Comparison of ENCODE assay signal across 19 mouse cellular contexts in the genomic region with DNA sequence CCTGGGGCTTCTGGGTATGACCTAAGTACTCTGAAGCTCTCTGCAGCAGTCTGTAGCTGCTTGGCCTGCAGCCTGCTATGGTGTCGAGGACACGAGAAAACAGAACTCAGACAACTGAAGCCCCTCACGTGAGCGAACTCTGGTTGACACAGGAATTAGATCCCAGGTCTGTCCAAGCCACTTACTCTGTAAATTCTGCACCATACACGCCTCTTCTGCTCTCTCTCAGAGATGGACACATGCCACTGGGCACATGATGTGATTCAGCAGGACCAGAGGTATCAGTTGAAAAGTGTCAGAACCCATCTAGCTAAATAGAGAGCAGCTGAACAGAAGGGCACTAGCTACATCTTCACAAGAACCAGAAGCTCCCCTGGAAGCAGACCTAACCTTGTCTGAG. TPM values are rescaled to one million over a fixed set of nuclear protein-coding genes. Genes with fewer than 3 reads are reported as not detected.
"Had no signal": no experiment of that assay in that cellular context is flagged by ENCODE, and none has a peak within 500 bp of the region (broad histone marks: within the 10 kb centered on the region; RNA-seq: fewer than 3 reads in every experiment).

No protein-coding gene starts in this region.

- H3K27ac ChIP-seq: midbrain, embryonic 10.5 days; midbrain, embryonic 12.5 days; neural tube, embryonic 13.5 days; neural tube, embryonic 15.5 days; stomach, embryonic 15.5 days; stomach, postnatal 0 days had no signal

- ATAC-seq: midbrain, embryonic 16.5 days had no signal

- H3K4me1 ChIP-seq: midbrain, embryonic 10.5 days; midbrain, embryonic 12.5 days; neural tube, embryonic 15.5 days; stomach, embryonic 15.5 days had no signal

- H3K9ac ChIP-seq: lung, embryonic 14.5 days; midbrain, embryonic 12.5 days; neural tube, embryonic 13.5 days; neural tube, embryonic 15.5 days; stomach, embryonic 15.5 days had no signal

- H3K9me3 ChIP-seq: midbrain, embryonic 10.5 days; midbrain, embryonic 12.5 days; neural tube, embryonic 13.5 days; neural tube, embryonic 15.5 days; stomach, embryonic 15.5 days had no signal

- H3K4me2 ChIP-seq: lung, embryonic 14.5 days; midbrain, embryonic 12.5 days; neural tube, embryonic 13.5 days; neural tube, embryonic 15.5 days; stomach, embryonic 15.5 days had no signal

- H3K4me3 ChIP-seq: midbrain, embryonic 10.5 days; midbrain, embryonic 12.5 days; myocyte; neural tube, embryonic 13.5 days; neural tube, embryonic 15.5 days; stomach, embryonic 15.5 days had no signal

- DNase-seq: lung, embryonic 14.5 days; lung, postnatal 10 days; lung, postnatal 4 days; midbrain, embryonic 14.5 days; right cerebral cortex, postnatal 14 days; thymus, adult 2 months; thymus, postnatal 25 days; thymus, postnatal 4 days had no signal

RNA-seq across cellular contexts. Expression of a gene that starts 5.0 kb away (rescaled TPM):
- total RNA-seq: megakaryocyte, adult 5-6 weeks; megakaryocyte-erythroid progenitor cell, adult 5-6 weeks had no signal
- polyA plus RNA-seq: spleen, adult 2 months had no signal

RNA-seq across cellular contexts. Expression of a gene that starts 13.3 kb away (rescaled TPM):
- total RNA-seq: megakaryocyte, adult 5-6 weeks; megakaryocyte-erythroid progenitor cell, adult 5-6 weeks had no signal

RNA-seq across cellular contexts. Expression of a gene that starts 19.9 kb away (rescaled TPM):
- total RNA-seq: megakaryocyte, adult 5-6 weeks; megakaryocyte-erythroid progenitor cell, adult 5-6 weeks had no signal
- polyA plus RNA-seq: midbrain, embryonic 10.5 days; midbrain, embryonic 12.5 days had no signal
